Mouse (Mus musculus): ENCODE measurements around the gene Poldip2. TPM values are rescaled to one million over a fixed set of nuclear protein-coding genes. Genes with fewer than 3 reads are reported as not detected.
"Not testable (repeated sequence)": the region's sequence is repeated elsewhere in the genome, so short reads cannot be mapped to it uniquely, and the experiment has no call there.

Gene Poldip2
- polyA plus RNA-seq, 1 experiment from 2014 or later = 144 TPM

DNA sequence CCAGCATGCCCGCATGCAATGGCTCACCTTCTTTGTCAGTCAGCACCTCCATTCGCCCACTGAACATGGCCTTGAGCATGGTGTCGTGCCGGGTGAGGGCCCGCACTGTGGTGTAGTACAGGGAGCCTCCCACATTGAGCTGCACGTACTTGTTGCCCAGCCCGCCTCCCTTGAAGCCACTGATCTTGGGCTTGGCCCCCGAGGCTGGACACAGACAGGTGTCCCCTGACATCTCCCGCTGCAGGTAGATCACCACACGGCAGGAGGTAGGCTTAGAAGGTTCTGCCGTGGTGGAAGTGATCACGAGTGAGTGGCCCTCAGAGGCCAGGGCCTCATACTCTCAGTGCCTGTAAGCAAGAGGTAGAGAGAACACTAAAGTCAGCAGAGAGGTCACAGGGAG, 18.0 kb downstream of the Poldip2 start:
- no peak for ATAC-seq (replicated peaks; ENCODE audit: low FRiP score)

DNA sequence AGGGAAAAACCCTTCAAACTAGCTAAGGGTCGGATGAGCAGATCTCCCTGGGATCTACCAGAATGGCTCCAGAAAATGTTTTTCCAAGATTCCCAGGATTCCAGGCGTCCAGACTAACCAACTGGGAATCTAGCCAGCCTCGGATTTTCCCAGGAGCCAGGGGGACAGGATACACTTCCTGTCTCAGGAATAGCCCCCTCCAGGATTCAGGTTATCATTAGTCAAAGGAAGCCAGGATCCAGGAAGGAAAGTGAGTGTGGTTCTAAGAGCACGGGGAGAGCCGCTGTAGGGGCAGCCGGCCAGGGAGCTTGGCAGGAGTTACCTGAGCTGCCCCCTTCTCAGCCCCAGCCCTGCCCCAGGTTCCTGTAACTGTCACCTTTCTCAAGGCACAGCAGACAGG, 19.1 kb downstream of the Poldip2 start:
- Histone ChIP-seq H3K4me1 (replicated peaks; ENCODE audit: control insufficient read depth, insufficient read depth, low read length) (no peaks in the 10 kb centered on the region), H3K9me3 (ENCODE audit: control insufficient read depth, low read length) (no peaks in the 10 kb centered on the region), H3K27me3 (ENCODE audit: control insufficient read depth, insufficient read depth, low read length) (no peaks in the 10 kb centered on the region), H3K9ac (ENCODE audit: low read length) (no peak overlapping the region), H3K36me3 (ENCODE audit: control insufficient read depth, insufficient read depth, low read length) (peaks cover 8% of the 10 kb centered on the region), H3K27ac (ENCODE audit: low read depth, low read length) (no peak overlapping the region), H3K4me3 (ENCODE audit: low read depth, low read length) (no peak overlapping the region), H3K4me2 (ENCODE audit: low read depth, low read length, severe bottlenecking) (no peak overlapping the region)
- WGBS = 83% methylated on average over 6 of the region's 6 CpGs
- ATAC-seq (replicated peaks; ENCODE audit: low FRiP score) (no peak), DNase-seq (ENCODE audit: low spot score) (no peak)

More for the DNA sequence above, 18.0 kb downstream of the Poldip2 start:
- DNase-seq (ENCODE audit: low spot score) = no peak
- H3K9me3 ChIP-seq (ENCODE audit: control insufficient read depth, low read length) = no peaks in the 10 kb centered on the region
- H3K4me2 ChIP-seq (ENCODE audit: low read depth, low read length, severe bottlenecking) = no peak overlapping the region
- H3K4me1 ChIP-seq (replicated peaks; ENCODE audit: control insufficient read depth, insufficient read depth, low read length) = no peaks in the 10 kb centered on the region
- H3K27me3 ChIP-seq (ENCODE audit: control insufficient read depth, insufficient read depth, low read length) = no peaks in the 10 kb centered on the region
- H3K4me3 ChIP-seq (ENCODE audit: low read depth, low read length) = no peak overlapping the region
- H3K27ac ChIP-seq (ENCODE audit: low read depth, low read length) = no peak overlapping the region
- H3K36me3 ChIP-seq (ENCODE audit: control insufficient read depth, insufficient read depth, low read length) = peaks cover 15% of the 10 kb centered on the region
- no peak overlapping the region for H3K9ac ChIP-seq (ENCODE audit: low read length)
- 91% methylated on average over 12 of the region's 12 CpGs for WGBS

DNA sequence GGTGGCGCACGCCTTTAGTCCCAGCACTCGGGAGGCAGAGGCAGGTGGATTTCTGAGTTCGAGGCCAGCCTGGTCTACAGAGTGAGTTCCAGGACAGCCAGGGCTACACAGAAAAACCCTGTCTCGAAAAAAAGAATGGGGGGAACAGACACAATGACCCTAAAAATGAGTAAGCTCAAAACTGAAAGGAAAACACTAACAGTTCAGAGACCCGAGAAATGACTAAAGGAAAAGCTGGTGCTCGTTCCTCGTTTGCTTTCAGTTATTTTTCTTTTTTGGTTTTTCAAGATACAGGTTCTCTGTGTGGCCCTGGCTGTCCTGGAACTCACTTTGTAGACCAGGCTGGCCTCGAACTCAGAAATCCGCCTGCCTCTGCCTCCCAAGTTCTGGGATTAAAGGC, 19.5 kb downstream of the Poldip2 start:
- not testable (repeated sequence) for H3K9me3 ChIP-seq (ENCODE audit: control insufficient read depth, low read length); H3K4me3 ChIP-seq (ENCODE audit: low read depth, low read length); H3K4me2 ChIP-seq (ENCODE audit: low read depth, low read length, severe bottlenecking); ATAC-seq (replicated peaks; ENCODE audit: low FRiP score); H3K9ac ChIP-seq (ENCODE audit: low read length); H3K36me3 ChIP-seq (ENCODE audit: control insufficient read depth, insufficient read depth, low read length); H3K27me3 ChIP-seq (ENCODE audit: control insufficient read depth, insufficient read depth, low read length); H3K27ac ChIP-seq (ENCODE audit: low read depth, low read length); H3K4me1 ChIP-seq (replicated peaks; ENCODE audit: control insufficient read depth, insufficient read depth, low read length); DNase-seq (ENCODE audit: low spot score)
- WGBS = 90% methylated on average over 9 of the region's 10 CpGs

DNA sequence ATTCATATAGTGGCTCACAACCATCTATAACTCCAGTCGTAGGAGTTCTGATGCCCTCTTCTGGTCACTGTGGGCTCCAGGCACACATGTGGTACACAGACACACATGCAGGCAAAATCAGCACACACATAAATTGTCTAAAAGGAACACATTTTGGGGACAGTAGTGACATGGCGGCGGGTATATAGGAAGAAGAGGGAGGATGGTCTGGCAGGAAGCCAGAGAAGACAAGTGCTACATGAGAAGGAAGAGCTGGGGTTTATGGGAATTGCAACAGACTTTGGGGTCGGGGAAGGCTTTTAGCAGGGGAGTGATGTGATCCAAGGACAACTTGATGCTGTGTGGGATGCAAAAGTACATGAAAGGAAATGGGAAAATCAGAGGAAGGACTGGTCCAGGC, 22.5 kb downstream of the Poldip2 start:
- Histone ChIP-seq H3K9ac (ENCODE audit: low read length) (no peak overlapping the region), H3K4me3 (ENCODE audit: low read depth, low read length) (0 out of 2 replicates have a peak overlapping the region, but pooled peaks have one; percentile 76), H3K4me1 (replicated peaks; ENCODE audit: control insufficient read depth, insufficient read depth, low read length) (peaks cover 4% of the 10 kb centered on the region), H3K36me3 (ENCODE audit: control insufficient read depth, insufficient read depth, low read length) (no peaks in the 10 kb centered on the region; the same call in 1 of the 2 replicates), H3K9me3 (ENCODE audit: control insufficient read depth, low read length) (no peaks in the 10 kb centered on the region), H3K27ac (ENCODE audit: low read depth, low read length) (no peak overlapping the region), H3K4me2 (ENCODE audit: low read depth, low read length, severe bottlenecking) (peak overlapping the region; percentile 51; the same call in 1 of the 2 replicates), H3K27me3 (ENCODE audit: control insufficient read depth, insufficient read depth, low read length) (no peaks in the 10 kb centered on the region)
- ATAC-seq (replicated peaks; ENCODE audit: low FRiP score) (no peak), DNase-seq (ENCODE audit: low spot score) (no peak)
- WGBS = 95% methylated on average over 4 of the region's 4 CpGs

DNA sequence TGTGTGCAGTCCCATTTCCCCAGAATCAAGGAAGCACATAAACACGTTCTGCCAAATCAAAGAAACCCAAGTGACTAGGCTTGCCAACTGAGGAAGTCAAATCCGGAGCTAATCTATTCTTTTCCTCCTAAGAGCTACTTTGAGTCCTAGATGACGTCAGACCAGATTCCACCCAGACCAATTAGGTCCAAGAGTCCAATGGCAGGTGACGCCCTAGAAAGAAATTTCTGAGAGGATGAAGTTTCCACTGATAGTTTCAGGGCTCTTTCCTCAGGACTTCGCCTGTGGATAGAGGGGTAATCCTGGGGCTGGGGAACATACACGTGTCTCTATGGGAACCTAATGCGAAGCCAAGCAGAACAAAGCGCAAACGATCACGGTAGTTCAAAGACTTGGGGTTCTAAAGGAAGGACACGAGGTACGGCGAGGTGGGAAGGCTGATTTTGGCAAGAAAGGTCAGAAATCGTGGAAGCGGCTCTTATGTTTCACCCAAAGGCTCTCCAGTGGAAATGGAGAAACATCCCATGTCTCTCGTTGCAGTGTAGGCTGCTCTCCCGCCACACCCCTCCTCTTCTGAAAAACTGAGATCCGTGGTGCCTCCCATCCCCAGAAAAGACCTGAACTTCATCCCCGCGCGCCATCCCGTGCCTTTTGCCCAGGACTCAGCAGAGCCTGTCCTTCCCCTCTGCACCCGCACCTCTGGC, 23.5 kb downstream of the Poldip2 start:
- DNase-seq (ENCODE audit: low spot score) (no peak), ATAC-seq (replicated peaks; ENCODE audit: low FRiP score) (peak; percentile 10)
- WGBS = under 1% methylated on average over 23 of the region's 23 CpGs
- Histone ChIP-seq H3K4me3 (ENCODE audit: low read depth, low read length) (peak overlapping the region; percentile 76), H3K36me3 (ENCODE audit: control insufficient read depth, insufficient read depth, low read length) (no peaks in the 10 kb centered on the region; the same call in 1 of the 2 replicates), H3K4me2 (ENCODE audit: low read depth, low read length, severe bottlenecking) (peak overlapping the region; percentile 51), H3K27ac (ENCODE audit: low read depth, low read length) (peak overlapping the region; percentile 85), H3K4me1 (replicated peaks; ENCODE audit: control insufficient read depth, insufficient read depth, low read length) (peaks cover 4% of the 10 kb centered on the region), H3K9me3 (ENCODE audit: control insufficient read depth, low read length) (no peaks in the 10 kb centered on the region), H3K9ac (ENCODE audit: low read length) (peak overlapping the region; percentile 87), H3K27me3 (ENCODE audit: control insufficient read depth, insufficient read depth, low read length) (no peaks in the 10 kb centered on the region)

DNA sequence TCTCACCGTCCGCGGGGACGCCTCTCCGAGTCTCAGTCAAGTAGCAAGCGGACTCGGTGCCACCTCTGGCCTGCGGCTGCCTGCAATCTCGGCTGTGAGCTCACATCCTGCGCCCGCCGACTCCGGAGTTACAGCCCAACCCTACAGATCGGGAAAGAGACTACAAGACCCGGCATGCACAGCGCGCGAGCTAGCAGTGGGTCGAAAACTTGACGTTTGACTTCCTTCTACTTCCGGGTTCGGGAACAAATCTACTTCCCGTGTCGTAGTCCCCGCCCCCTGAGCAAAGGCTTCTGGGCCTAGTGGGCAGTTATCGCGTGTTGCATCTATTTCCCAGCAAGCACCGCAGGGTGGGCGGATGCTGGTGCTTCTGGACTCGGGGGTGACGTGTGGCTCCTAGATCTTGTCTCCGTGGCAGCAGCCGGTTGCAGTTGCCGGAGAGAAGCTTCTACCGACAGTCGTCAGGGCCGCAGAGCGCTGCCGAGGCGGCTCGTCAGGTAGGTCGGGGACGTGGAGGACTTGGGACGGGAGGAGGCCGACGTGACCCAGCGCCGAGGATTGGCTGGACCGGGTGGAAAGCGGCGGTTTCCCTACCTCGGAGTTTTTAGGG, 24.2 kb downstream of the Poldip2 start, which contains the start of the genes Tnfaip1 and Ift20:
Gene Tnfaip1, minus strand, starts transcription at position 253 of the 610 bp plus-strand sequence.
Gene Ift20, plus strand, starts transcription at position 282 of the 610 bp plus-strand sequence.
- peak within 1 kb of the TSS; percentile 87 for H3K9ac ChIP-seq (ENCODE audit: low read length)
- H3K4me2 ChIP-seq (ENCODE audit: low read depth, low read length, severe bottlenecking) = peak within 1 kb of the TSS; percentile 90
- H3K27me3 ChIP-seq (ENCODE audit: control insufficient read depth, insufficient read depth, low read length) = no peaks in the 10 kb centered on the region
- H3K4me3 ChIP-seq (ENCODE audit: low read depth, low read length) = peak within 1 kb of the TSS; percentile 76
- ATAC-seq (replicated peaks; ENCODE audit: low FRiP score) = peak; percentile 97
- H3K36me3 ChIP-seq (ENCODE audit: control insufficient read depth, insufficient read depth, low read length) = no peaks in the 10 kb centered on the region; the same call in 1 of the 2 replicates
- DNase-seq (ENCODE audit: low spot score) = peak; percentile 98
- peaks cover 4% of the 10 kb centered on the region for H3K4me1 ChIP-seq (replicated peaks; ENCODE audit: control insufficient read depth, insufficient read depth, low read length)
- H3K9me3 ChIP-seq (ENCODE audit: control insufficient read depth, low read length) = no peaks in the 10 kb centered on the region
- H3K27ac ChIP-seq (ENCODE audit: low read depth, low read length) = peak within 1 kb of the TSS; percentile 85
- under 1% methylated on average over 52 of the region's 52 CpGs for WGBS

DNA sequence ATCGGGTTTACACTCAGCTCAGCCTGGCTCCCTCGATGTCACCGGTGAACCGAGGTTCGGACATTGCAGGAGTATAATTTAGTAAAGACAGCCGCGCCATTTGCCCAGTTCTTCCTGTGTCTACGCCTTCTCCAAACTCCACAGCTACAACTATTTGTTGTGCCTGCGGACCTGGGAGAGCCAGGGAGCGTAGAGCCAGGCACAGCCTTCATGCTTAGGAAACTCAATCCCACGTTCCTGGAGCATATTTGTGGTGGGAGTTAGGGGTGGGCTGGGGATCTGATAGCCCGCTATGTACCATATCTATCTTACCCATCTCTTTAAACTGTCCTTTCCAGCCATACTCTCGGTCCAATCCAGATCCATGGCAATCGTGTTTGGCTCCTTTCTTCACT, 24.7 kb downstream of the Poldip2 start:
- ATAC-seq (replicated peaks; ENCODE audit: low FRiP score) (0 out of 2 replicates have a peak, but pooled peaks have one; percentile 3), DNase-seq (ENCODE audit: low spot score) (no peak)
- Histone ChIP-seq H3K27ac (ENCODE audit: low read depth, low read length) (peak overlapping the region; percentile 50; the same call in 1 of the 2 replicates), H3K9ac (ENCODE audit: low read length) (peak overlapping the region; percentile 78), H3K9me3 (ENCODE audit: control insufficient read depth, low read length) (no peaks in the 10 kb centered on the region), H3K36me3 (ENCODE audit: control insufficient read depth, insufficient read depth, low read length) (no peaks in the 10 kb centered on the region; the same call in 1 of the 2 replicates), H3K4me2 (ENCODE audit: low read depth, low read length, severe bottlenecking) (peak overlapping the region; percentile 90), H3K27me3 (ENCODE audit: control insufficient read depth, insufficient read depth, low read length) (no peaks in the 10 kb centered on the region), H3K4me3 (ENCODE audit: low read depth, low read length) (peak overlapping the region; percentile 76), H3K4me1 (replicated peaks; ENCODE audit: control insufficient read depth, insufficient read depth, low read length) (peaks cover 4% of the 10 kb centered on the region)
- WGBS = 5% methylated on average over 14 of the region's 14 CpGs

DNA sequence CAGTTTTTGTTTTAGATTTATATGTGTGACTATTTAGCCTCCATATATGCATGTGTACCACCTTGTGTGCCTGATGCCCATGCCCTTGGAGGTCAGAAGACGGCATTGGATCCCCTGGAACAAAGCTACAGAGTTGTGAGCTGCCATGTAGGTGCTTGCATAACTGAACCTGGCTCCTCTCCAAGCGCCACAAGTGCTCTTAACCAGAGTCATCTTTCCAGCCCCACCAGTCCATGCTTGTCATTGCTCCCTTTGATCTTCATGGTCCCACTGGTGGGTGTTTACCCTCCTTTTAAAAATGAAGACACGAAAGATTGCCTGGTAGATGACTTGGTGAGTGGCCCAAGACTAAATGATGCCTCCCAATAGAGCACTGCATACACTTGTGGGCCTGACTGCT, 28.4 kb downstream of the Poldip2 start:
- H3K4me1 ChIP-seq (replicated peaks; ENCODE audit: control insufficient read depth, insufficient read depth, low read length) = peaks cover 4% of the 10 kb centered on the region
- ATAC-seq (replicated peaks; ENCODE audit: low FRiP score) (no peak), DNase-seq (ENCODE audit: low spot score) (no peak)
- H3K9ac ChIP-seq (ENCODE audit: low read length) = no peak overlapping the region
- H3K36me3 ChIP-seq (ENCODE audit: control insufficient read depth, insufficient read depth, low read length) = no peaks in the 10 kb centered on the region
- H3K4me3 ChIP-seq (ENCODE audit: low read depth, low read length) = no peak overlapping the region
- WGBS = 82% methylated on average over 3 of the region's 3 CpGs
- no peak overlapping the region for H3K27ac ChIP-seq (ENCODE audit: low read depth, low read length)
- H3K27me3 ChIP-seq (ENCODE audit: control insufficient read depth, insufficient read depth, low read length) = no peaks in the 10 kb centered on the region
- H3K4me2 ChIP-seq (ENCODE audit: low read depth, low read length, severe bottlenecking) = no peak overlapping the region
- H3K9me3 ChIP-seq (ENCODE audit: control insufficient read depth, low read length) = no peaks in the 10 kb centered on the region

All from forebrain, embryonic 11.5 days (tissue).